Mouse (Mus musculus): ENCODE measurements around the gene Tshz3. TPM values are rescaled to one million over a fixed set of nuclear protein-coding genes. Genes with fewer than 3 reads are reported as not detected.
A peak's percentile ranks its signal among the peaks of the same experiment; 100 is the strongest.

Gene Tshz3
- 87.2 and 104 TPM in 2 replicates for polyA plus RNA-seq (2014; fragmentation: Nextera tagmentation; extraction: Ambion mirVana)

DNA sequence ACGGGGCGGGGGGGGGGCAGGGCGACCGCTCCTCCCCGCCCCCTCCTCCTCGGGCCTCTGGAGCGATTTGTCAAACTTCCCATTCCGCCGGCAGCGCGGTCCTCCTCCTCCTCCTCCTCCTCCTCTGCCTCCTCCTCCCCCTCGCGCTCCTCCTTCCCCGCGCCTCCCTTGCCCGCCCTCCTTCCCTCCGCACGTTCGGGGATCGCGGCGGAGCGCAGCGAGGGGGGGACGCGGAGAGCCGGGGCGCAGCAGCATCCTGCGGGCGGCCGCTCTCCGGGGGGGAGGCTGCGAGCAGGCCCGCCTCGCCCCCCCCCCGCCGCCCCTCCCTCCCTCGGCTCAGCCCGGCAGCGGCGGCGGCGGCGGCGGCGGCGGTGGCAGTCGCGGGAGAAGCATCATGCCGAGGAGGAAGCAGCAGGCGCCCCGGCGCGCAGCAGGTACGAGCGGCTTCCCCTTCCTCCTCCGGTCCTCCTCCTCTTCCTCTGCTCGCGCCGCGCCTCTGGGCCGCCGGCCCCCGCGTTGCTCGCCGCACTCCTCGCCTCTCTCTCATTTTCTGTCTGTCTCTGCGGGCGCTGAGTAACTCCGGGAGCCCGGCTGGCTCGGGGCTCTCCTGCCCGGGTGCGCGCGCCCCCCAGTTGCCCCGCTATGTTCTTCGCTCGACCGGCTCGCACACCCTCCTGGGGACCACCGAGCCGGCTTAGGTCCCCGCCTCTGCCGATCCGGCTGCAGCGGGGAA is at the start of gene Tshz3:
TSS of gene Tshz3 (plus strand) at position 263 of the 733 bp plus-strand sequence.
- H3K9ac ChIP-seq (replicated peaks; ENCODE audit: low read depth, low read length): peak within 1 kb of the TSS; percentile 95
- ATAC-seq (ENCODE audit: low read depth): peak; percentile 76
- under 1% methylated on average over 47 of the region's 88 CpGs for WGBS
- H3K4me1 ChIP-seq (ENCODE audit: control insufficient read depth, insufficient read depth, low read length): peaks cover 35% of the 10 kb centered on the region
- peak within 1 kb of the TSS; percentile 81 for H3K4me3 ChIP-seq (ENCODE audit: low read depth, low read length)
- no peaks in the 10 kb centered on the region for H3K9me3 ChIP-seq (ENCODE audit: control insufficient read depth, low read length)
- H3K27ac ChIP-seq (ENCODE audit: low read depth, low read length): peak within 1 kb of the TSS; percentile 97
- peak within 1 kb of the TSS; percentile 92 for H3K4me2 ChIP-seq (ENCODE audit: low read depth, low read length)
- no peaks in the 10 kb centered on the region; the same call in 1 of the 2 replicates for H3K36me3 ChIP-seq (ENCODE audit: control insufficient read depth, insufficient read depth, low read length)
- H3K27me3 ChIP-seq (ENCODE audit: control insufficient read depth, insufficient read depth, low read length): 0 out of 2 replicates have a peak, but pooled peaks cover 4% of the 10 kb centered on the region

- Histone ChIP-seq H3K4me2 (ENCODE audit: low read depth, low read length) (no peak overlapping the region), H3K9ac (replicated peaks; ENCODE audit: low read depth, low read length) (no peak overlapping the region), H3K36me3 (ENCODE audit: control insufficient read depth, insufficient read depth, low read length) (no peaks in the 10 kb centered on the region), H3K4me3 (ENCODE audit: low read depth, low read length) (no peak overlapping the region), H3K27me3 (ENCODE audit: control insufficient read depth, insufficient read depth, low read length) (no peaks in the 10 kb centered on the region), H3K27ac (ENCODE audit: low read depth, low read length) (no peak overlapping the region), H3K4me1 (ENCODE audit: control insufficient read depth, insufficient read depth, low read length) (0 out of 2 replicates have a peak, but pooled peaks cover 3% of the 10 kb centered on the region), H3K9me3 (ENCODE audit: control insufficient read depth, low read length) (no peaks in the 10 kb centered on the region; the same call in 1 of the 2 replicates)
- no peak for ATAC-seq (ENCODE audit: low read depth)
- 90% methylated on average over 4 of the region's 4 CpGs for WGBS
These were observed 42.0 kb upstream of the Tshz3 start for GRCm38 (mm10) chr7:36655931-36656330.

DNA sequence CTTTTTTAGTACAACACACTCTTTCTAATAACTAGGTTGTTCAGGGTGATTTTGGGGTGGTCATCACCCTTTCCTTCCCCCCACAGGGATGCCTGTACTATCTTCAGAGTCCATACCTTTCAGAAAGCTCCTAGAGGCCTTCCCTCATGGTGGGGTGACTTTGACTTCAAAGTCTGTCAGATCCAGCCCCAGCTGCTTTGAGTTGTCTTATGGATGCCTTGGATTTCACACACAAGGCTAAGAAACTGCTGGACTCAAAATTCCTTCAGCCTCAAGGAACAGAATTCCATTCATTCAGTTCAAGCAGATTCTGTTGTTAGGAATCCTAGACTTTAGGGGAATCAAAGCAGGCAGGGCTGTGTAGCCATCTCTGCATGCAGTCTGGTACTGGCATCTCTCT is 41.5 kb upstream of the Tshz3 start:
- no peak overlapping the region for H3K9ac ChIP-seq (replicated peaks; ENCODE audit: low read depth, low read length)
- no peak overlapping the region for H3K27ac ChIP-seq (ENCODE audit: low read depth, low read length)
- H3K4me1 ChIP-seq (ENCODE audit: control insufficient read depth, insufficient read depth, low read length): 0 out of 2 replicates have a peak, but pooled peaks cover 3% of the 10 kb centered on the region
- no peak overlapping the region for H3K4me3 ChIP-seq (ENCODE audit: low read depth, low read length)
- no peaks in the 10 kb centered on the region for H3K27me3 ChIP-seq (ENCODE audit: control insufficient read depth, insufficient read depth, low read length)
- H3K4me2 ChIP-seq (ENCODE audit: low read depth, low read length): no peak overlapping the region
- no peak for ATAC-seq (ENCODE audit: low read depth)
- H3K36me3 ChIP-seq (ENCODE audit: control insufficient read depth, insufficient read depth, low read length): no peaks in the 10 kb centered on the region
- H3K9me3 ChIP-seq (ENCODE audit: control insufficient read depth, low read length): no peaks in the 10 kb centered on the region; the same call in 1 of the 2 replicates

- H3K9ac ChIP-seq (replicated peaks; ENCODE audit: low read depth, low read length): no peak overlapping the region
- H3K4me1 ChIP-seq (ENCODE audit: control insufficient read depth, insufficient read depth, low read length): no peaks in the 10 kb centered on the region
- no peaks in the 10 kb centered on the region for H3K36me3 ChIP-seq (ENCODE audit: control insufficient read depth, insufficient read depth, low read length)
- no peaks in the 10 kb centered on the region for H3K27me3 ChIP-seq (ENCODE audit: control insufficient read depth, insufficient read depth, low read length)
- ATAC-seq (ENCODE audit: low read depth): no peak
- no peaks in the 10 kb centered on the region; the same call in 1 of the 2 replicates for H3K9me3 ChIP-seq (ENCODE audit: control insufficient read depth, low read length)
- H3K4me3 ChIP-seq (ENCODE audit: low read depth, low read length): no peak overlapping the region
- H3K27ac ChIP-seq (ENCODE audit: low read depth, low read length): no peak overlapping the region
- 22% methylated on average over 5 of the region's 5 CpGs for WGBS
- no peak overlapping the region for H3K4me2 ChIP-seq (ENCODE audit: low read depth, low read length)
These were observed 39.6 kb upstream of the Tshz3 start for GRCm38 (mm10) chr7:36658331-36658730.

GRCm38 (mm10) chr7:36659265-36659664 is 38.7 kb upstream of the Tshz3 start:
- 86% methylated on average over 7 of the region's 7 CpGs for WGBS
- no peak for ATAC-seq (ENCODE audit: low read depth)
- no peaks in the 10 kb centered on the region for H3K36me3 ChIP-seq (ENCODE audit: control insufficient read depth, insufficient read depth, low read length)

DNA sequence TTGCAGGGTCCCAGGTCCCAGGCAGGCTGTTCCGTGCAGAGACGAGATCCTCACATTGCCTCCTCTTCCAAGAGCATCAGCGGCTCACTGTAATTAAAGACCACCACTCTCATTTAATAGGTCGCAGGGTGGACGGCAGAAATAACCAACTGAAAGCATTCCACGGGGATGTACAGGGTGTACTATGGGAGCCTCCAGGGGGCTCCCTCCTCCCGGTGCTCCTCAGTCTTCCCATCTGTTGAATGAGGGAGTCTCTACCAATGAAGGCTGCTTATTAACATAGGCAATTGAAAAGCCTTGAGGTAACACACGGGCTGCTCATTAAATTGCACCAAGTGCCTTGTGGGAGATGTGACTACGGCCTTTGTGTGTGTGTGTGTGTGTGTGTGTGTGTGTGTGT is 37.3 kb upstream of the Tshz3 start:
- no peaks in the 10 kb centered on the region for H3K36me3 ChIP-seq (ENCODE audit: control insufficient read depth, insufficient read depth, low read length)
- no peak for ATAC-seq (ENCODE audit: low read depth)
- H3K4me1 ChIP-seq (ENCODE audit: control insufficient read depth, insufficient read depth, low read length): no peaks in the 10 kb centered on the region
- H3K27ac ChIP-seq (ENCODE audit: low read depth, low read length): no peak overlapping the region
- H3K4me2 ChIP-seq (ENCODE audit: low read depth, low read length): no peak overlapping the region
- no peak overlapping the region for H3K9ac ChIP-seq (replicated peaks; ENCODE audit: low read depth, low read length)
- H3K27me3 ChIP-seq (ENCODE audit: control insufficient read depth, insufficient read depth, low read length): no peaks in the 10 kb centered on the region
- 69% methylated on average over 9 of the region's 9 CpGs for WGBS
- H3K4me3 ChIP-seq (ENCODE audit: low read depth, low read length): no peak overlapping the region
- no peaks in the 10 kb centered on the region for H3K9me3 ChIP-seq (ENCODE audit: control insufficient read depth, low read length)

More at GRCm38 (mm10) chr7:36659265-36659664, 38.7 kb upstream of the Tshz3 start:
- no peak overlapping the region for H3K27ac ChIP-seq (ENCODE audit: low read depth, low read length)
- no peaks in the 10 kb centered on the region; the same call in 1 of the 2 replicates for H3K9me3 ChIP-seq (ENCODE audit: control insufficient read depth, low read length)
- H3K4me3 ChIP-seq (ENCODE audit: low read depth, low read length): no peak overlapping the region
- no peaks in the 10 kb centered on the region for H3K27me3 ChIP-seq (ENCODE audit: control insufficient read depth, insufficient read depth, low read length)
- H3K9ac ChIP-seq (replicated peaks; ENCODE audit: low read depth, low read length): no peak overlapping the region
- no peak overlapping the region for H3K4me2 ChIP-seq (ENCODE audit: low read depth, low read length)
- H3K4me1 ChIP-seq (ENCODE audit: control insufficient read depth, insufficient read depth, low read length): no peaks in the 10 kb centered on the region

GRCm38 (mm10) chr7:36663431-36663830 is 34.5 kb upstream of the Tshz3 start:
- Histone ChIP-seq H3K27me3 (ENCODE audit: control insufficient read depth, insufficient read depth, low read length) (no peaks in the 10 kb centered on the region), H3K4me3 (ENCODE audit: low read depth, low read length) (no peak overlapping the region), H3K9me3 (ENCODE audit: control insufficient read depth, low read length) (no peaks in the 10 kb centered on the region), H3K9ac (replicated peaks; ENCODE audit: low read depth, low read length) (no peak overlapping the region), H3K4me2 (ENCODE audit: low read depth, low read length) (no peak overlapping the region), H3K27ac (ENCODE audit: low read depth, low read length) (no peak overlapping the region), H3K36me3 (ENCODE audit: control insufficient read depth, insufficient read depth, low read length) (no peaks in the 10 kb centered on the region), H3K4me1 (ENCODE audit: control insufficient read depth, insufficient read depth, low read length) (no peaks in the 10 kb centered on the region)
- no peak for ATAC-seq (ENCODE audit: low read depth)
- 87% methylated on average over 7 of the region's 7 CpGs for WGBS

DNA sequence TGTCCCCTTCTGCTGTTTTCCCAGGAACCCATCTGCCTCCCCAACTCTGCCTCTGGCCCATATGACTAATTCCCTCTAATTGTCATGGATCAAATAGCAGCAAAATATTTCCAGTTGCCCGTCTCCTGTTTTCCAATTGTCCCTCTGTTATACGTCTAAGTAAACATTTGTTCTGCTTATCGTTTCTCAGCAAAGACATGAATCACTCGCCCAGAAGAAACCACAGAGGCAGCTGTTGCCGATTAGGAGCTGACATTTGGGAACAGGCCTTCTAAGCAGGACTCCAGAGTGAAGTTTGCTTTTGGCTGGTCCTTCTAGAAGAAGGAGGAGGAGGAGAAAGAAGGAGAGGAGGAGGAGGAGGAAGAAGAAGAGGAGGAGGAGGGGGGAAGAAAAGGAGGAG is 30.2 kb upstream of the Tshz3 start:
- 65% methylated on average over 5 of the region's 5 CpGs for WGBS

DNA sequence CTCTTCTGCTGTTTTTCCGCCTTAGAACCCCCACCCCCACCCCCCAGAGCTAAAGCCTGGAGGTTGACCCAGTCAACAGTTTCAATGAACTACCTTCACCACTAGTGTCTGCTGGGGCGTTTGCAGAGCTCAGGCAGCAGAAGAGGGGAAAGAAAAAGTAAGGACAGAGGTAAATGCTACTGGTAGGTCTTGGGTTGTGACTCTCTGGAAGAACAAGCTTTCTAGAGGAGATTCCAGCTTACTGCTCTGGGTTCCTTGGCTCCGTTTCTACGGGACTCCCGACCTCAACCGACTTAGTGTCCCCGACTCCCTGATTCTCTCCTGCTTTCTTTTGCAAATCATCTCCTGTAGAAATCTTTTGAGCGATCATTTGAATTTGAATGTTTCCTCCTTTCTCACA is 19.9 kb upstream of the Tshz3 start:
- no peak for ATAC-seq (ENCODE audit: low read depth)
- no peak overlapping the region for H3K9ac ChIP-seq (replicated peaks; ENCODE audit: low read depth, low read length)
- no peak overlapping the region for H3K27ac ChIP-seq (ENCODE audit: low read depth, low read length)
- no peaks in the 10 kb centered on the region for H3K36me3 ChIP-seq (ENCODE audit: control insufficient read depth, insufficient read depth, low read length)
- no peak overlapping the region for H3K4me3 ChIP-seq (ENCODE audit: low read depth, low read length)
- no peak overlapping the region for H3K4me2 ChIP-seq (ENCODE audit: low read depth, low read length)
- H3K9me3 ChIP-seq (ENCODE audit: control insufficient read depth, low read length): no peaks in the 10 kb centered on the region
- WGBS: 24% methylated on average over 8 of the region's 8 CpGs
- H3K4me1 ChIP-seq (ENCODE audit: control insufficient read depth, insufficient read depth, low read length): peaks cover 13% of the 10 kb centered on the region
- H3K27me3 ChIP-seq (ENCODE audit: control insufficient read depth, insufficient read depth, low read length): no peaks in the 10 kb centered on the region

More for the DNA sequence above, 30.2 kb upstream of the Tshz3 start:
- Histone ChIP-seq H3K4me1 (ENCODE audit: control insufficient read depth, insufficient read depth, low read length) (no peaks in the 10 kb centered on the region), H3K4me3 (ENCODE audit: low read depth, low read length) (no peak overlapping the region), H3K4me2 (ENCODE audit: low read depth, low read length) (no peak overlapping the region), H3K36me3 (ENCODE audit: control insufficient read depth, insufficient read depth, low read length) (no peaks in the 10 kb centered on the region), H3K9ac (replicated peaks; ENCODE audit: low read depth, low read length) (no peak overlapping the region), H3K9me3 (ENCODE audit: control insufficient read depth, low read length) (no peaks in the 10 kb centered on the region), H3K27me3 (ENCODE audit: control insufficient read depth, insufficient read depth, low read length) (no peaks in the 10 kb centered on the region), H3K27ac (ENCODE audit: low read depth, low read length) (no peak overlapping the region)
- ATAC-seq (ENCODE audit: low read depth): no peak

Measured in neural tube, embryonic 14.5 days (tissue).